Mouse (Mus musculus) heart, postnatal 0 days (tissue): ENCODE data around the gene C6. TPM values are rescaled to one million over a fixed set of nuclear protein-coding genes. Genes with fewer than 3 reads are reported as not detected.

Source experiments
- ATAC-seq: fragments of 200-750 bp; cut with Nextera tagmentation; 2 replicates; pipeline ENCODE4 v1.8.0; 2017; ENCODE audit warnings: low read depth, moderate number of reproducible peaks, moderate library complexity; ENCODE audit not compliant: insufficient read depth
- DNase-seq: peaks from one replicate; pipeline ENCODE4 v3.0.0-alpha.2; 2016; ENCODE audit warnings: low spot score
- H3K27ac ChIP-seq: fragments of 300-500 bp; sonication (generic); 2 replicates; pipeline ENCODE4 v1.5.1; 2014; ENCODE audit warnings: low read depth, mild to moderate bottlenecking
- H3K27me3 ChIP-seq: fragments of 300-500 bp; sonication (generic); 2 replicates; pipeline ENCODE4 v1.6.1; 2014; ENCODE audit warnings: low read length, mixed read lengths; ENCODE audit not compliant: control insufficient read depth, insufficient read depth
- H3K36me3 ChIP-seq: fragments of 300-500 bp; sonication (generic); replicated peaks from 2 replicates; pipeline ENCODE4 v1.6.1; 2014; ENCODE audit warnings: low read length, mixed read lengths; ENCODE audit not compliant: control insufficient read depth, insufficient read depth
- H3K4me1 ChIP-seq: fragments of 300-500 bp; sonication (generic); 2 replicates; pipeline ENCODE4 v1.6.1; 2014; ENCODE audit warnings: antibody characterized with exemption; ENCODE audit not compliant: control insufficient read depth, insufficient read depth
- H3K4me2 ChIP-seq: fragments of 300-500 bp; sonication (generic); 2 replicates; pipeline ENCODE4 v1.6.1; 2014; ENCODE audit warnings: low read depth, mild to moderate bottlenecking, low read length, moderate library complexity
- H3K4me3 ChIP-seq: fragments of 300-500 bp; sonication (generic); 2 replicates; pipeline ENCODE4 v1.5.1; 2014; ENCODE audit warnings: low read depth, low read length
- H3K9ac ChIP-seq: fragments of 300-500 bp; sonication (generic); replicated peaks from 2 replicates; pipeline ENCODE4 v1.6.1; 2014; ENCODE audit warnings: low read depth, low read length, mixed read lengths
- H3K9me3 ChIP-seq: fragments of 300-500 bp; sonication (generic); replicated peaks from 2 replicates; pipeline ENCODE4 v1.6.1; 2016; ENCODE audit warnings: low read length; ENCODE audit not compliant: control insufficient read depth
- CTCF ChIP-seq: IDR thresholded peaks from 2 replicates; pipeline ENCODE4 v1.5.1; 2016; ENCODE audit warnings: antibody characterized with exemption, control low read depth, low read depth
- EP300 ChIP-seq: IDR thresholded peaks from 2 replicates; pipeline ENCODE4 v1.6.1; 2016; ENCODE audit warnings: antibody characterized with exemption, low read depth
- WGBS: fragments of 180-500 bp; shearing (Covaris S2); extraction: QIAGEN DNeasy Blood & Tissue Kit; methylation state at CpG from one replicate; pipeline ENCODE4 v1.1.7; 2014; 5-methylcytosine and 5-hydroxymethylcytosine counted together
- polyA plus RNA-seq: library from polyadenylated mRNA; unstranded; fragments of >200 nt; fragmentation: Nextera tagmentation; extraction: Ambion mirVana; gene quantifications from 2 replicates; pipeline ENCODE4 v1.2.1, GENCODE M21; 2015
- total RNA-seq: library from RNA; depleted of rRNA; stranded (reverse); fragments of >200 nt; gene quantifications from 2 replicates; pipeline ENCODE4 v1.2.3, GENCODE M21; 2014; ENCODE audit warnings: low replicate concordance; rRNA removed

C6 gene
- not detected in 2 replicates for total RNA-seq
- not detected in 2 replicates for polyA plus RNA-seq

- Histone ChIP-seq H3K27ac (no peak within 1 kb of the TSS), H3K9ac (no peak within 1 kb of the TSS), H3K36me3 (no peaks in the 10 kb centered on the region), H3K4me3 (no peak within 1 kb of the TSS), H3K27me3 (no peaks in the 10 kb centered on the region), H3K4me2 (no peak within 1 kb of the TSS), H3K9me3 (no peaks in the 10 kb centered on the region), H3K4me1 (no peaks in the 10 kb centered on the region)
- TF ChIP-seq EP300: no peak
- DNase-seq (no peak), ATAC-seq (no peak)
- 74% methylated on average over 9 of the region's 9 CpGs for WGBS
Observed at GRCm38 (mm10) chr15:4726830-4727310, at the start of gene C6. C6 (plus strand) TSS chr15:4727175.

- Histone ChIP-seq H3K4me3 (no peak overlapping the region), H3K9me3 (peaks cover 11% of the 10 kb centered on the region; the same call in 1 of the 2 replicates), H3K4me2 (no peak overlapping the region), H3K36me3 (no peaks in the 10 kb centered on the region), H3K27ac (no peak overlapping the region), H3K9ac (no peak overlapping the region), H3K27me3 (no peaks in the 10 kb centered on the region), H3K4me1 (no peaks in the 10 kb centered on the region)
- no peak for TF ChIP-seq CTCF
- ATAC-seq (no peak), DNase-seq (no peak)
- 74% methylated on average over 4 of the region's 4 CpGs for WGBS
Observed at GRCm38 (mm10) chr15:4697604-4698003, 29.4 kb upstream of the C6 start.

GRCm38 (mm10) chr15:4734150-4734549, 7.2 kb downstream of the C6 start:
- H3K9ac ChIP-seq: no peak overlapping the region
- WGBS: 94% methylated on average over 1 of the region's 1 CpGs
- TF ChIP-seq CTCF (no peak), EP300 (no peak)
- DNase-seq (no peak), ATAC-seq (no peak)
- no peaks in the 10 kb centered on the region for H3K36me3 ChIP-seq
- H3K9me3 ChIP-seq: no peaks in the 10 kb centered on the region
- H3K4me1 ChIP-seq: no peaks in the 10 kb centered on the region
- H3K4me2 ChIP-seq: no peak overlapping the region
- no peak overlapping the region for H3K4me3 ChIP-seq
- H3K27ac ChIP-seq: no peak overlapping the region
- H3K27me3 ChIP-seq: no peaks in the 10 kb centered on the region

- no peaks in the 10 kb centered on the region for H3K4me1 ChIP-seq
- no peaks in the 10 kb centered on the region for H3K27me3 ChIP-seq
- no peak for DNase-seq
- TF ChIP-seq CTCF (no peak), EP300 (no peak)
- H3K4me2 ChIP-seq: no peak overlapping the region
- no peak overlapping the region for H3K27ac ChIP-seq
- no peaks in the 10 kb centered on the region for H3K9me3 ChIP-seq
- no peaks in the 10 kb centered on the region for H3K36me3 ChIP-seq
- 82% methylated on average over 2 of the region's 2 CpGs for WGBS
- no peak for ATAC-seq
- no peak overlapping the region for H3K9ac ChIP-seq
- no peak overlapping the region for H3K4me3 ChIP-seq
Observed at GRCm38 (mm10) chr15:4734996-4735609, 8.1 kb downstream of the C6 start.

- no peak overlapping the region for H3K4me3 ChIP-seq
- no peaks in the 10 kb centered on the region for H3K9me3 ChIP-seq
- DNase-seq (no peak), ATAC-seq (no peak)
- no peak overlapping the region for H3K9ac ChIP-seq
- TF ChIP-seq EP300 (no peak), CTCF (no peak)
- no peaks in the 10 kb centered on the region for H3K36me3 ChIP-seq
- no peak overlapping the region for H3K27ac ChIP-seq
- no peaks in the 10 kb centered on the region for H3K27me3 ChIP-seq
- no peak overlapping the region for H3K4me2 ChIP-seq
- no peaks in the 10 kb centered on the region for H3K4me1 ChIP-seq
- WGBS: 71% methylated on average over 3 of the region's 3 CpGs
Observed at GRCm38 (mm10) chr15:4747656-4748055, 20.7 kb downstream of the C6 start.

GRCm38 (mm10) chr15:4790378-4790777, 63.4 kb downstream of the C6 start:
- 38% methylated on average over 3 of the region's 3 CpGs for WGBS
- no peak overlapping the region for H3K27ac ChIP-seq
- no peaks in the 10 kb centered on the region for H3K36me3 ChIP-seq
- no peaks in the 10 kb centered on the region for H3K9me3 ChIP-seq
- H3K4me1 ChIP-seq: no peaks in the 10 kb centered on the region
- no peak overlapping the region for H3K9ac ChIP-seq
- H3K4me3 ChIP-seq: no peak overlapping the region
- TF ChIP-seq CTCF (no peak), EP300 (no peak)
- ATAC-seq (no peak), DNase-seq (no peak)
- H3K27me3 ChIP-seq: no peaks in the 10 kb centered on the region
- H3K4me2 ChIP-seq: no peak overlapping the region
